Comparison of ENCODE assay signal across 8 mouse cellular contexts in genomic region chr10:17631817-17632216, GRCm38 (mm10).
A peak's percentile ranks its signal among the peaks of the same experiment; 100 is the strongest.
DNase-seq lines count a peak whose midpoint lies in the region; ATAC-seq and TF ChIP-seq lines count a peak whose summit lies in the region.

No protein-coding gene starts in this region.

- intact Hi-C loops in gastrocnemius, adult 2 months (cut with DNase I), result no loop called here

- no peak overlapping the region for H3K27ac ChIP-seq in neural tube, embryonic 11.5 days (ENCODE audit: low read depth, low read length)
- peak overlapping the region; percentile 61; the same call in 1 of the 2 replicates for H3K27ac ChIP-seq in hindbrain, embryonic 14.5 days
- H3K27ac ChIP-seq in gastrocnemius, adult 2 months, result no peak overlapping the region

- no peak overlapping the region for H3K4me3 ChIP-seq in neural tube, embryonic 11.5 days (ENCODE audit: low read depth, low read length)
- H3K4me3 ChIP-seq in hindbrain, embryonic 14.5 days (replicated peaks; ENCODE audit: low read length), result no peak overlapping the region
- H3K4me3 ChIP-seq in gastrocnemius, adult 2 months, result no peak overlapping the region

- H3K4me1 ChIP-seq in neural tube, embryonic 11.5 days (ENCODE audit: control insufficient read depth, insufficient read depth, low read length), result no peaks in the 10 kb centered on the region
- H3K4me1 ChIP-seq in hindbrain, embryonic 14.5 days (replicated peaks; ENCODE audit: control insufficient read depth, insufficient read depth, low read length), result peaks cover 11% of the 10 kb centered on the region

- no peak for TF ChIP-seq CTCF in gastrocnemius, adult 2 months (IDR thresholded peaks at IDR 0.05)

- ATAC-seq in neural tube, embryonic 11.5 days (ENCODE audit: insufficient read depth, low FRiP score, low TSS enrichment), result peak; percentile 58; the same call in 1 of the 2 replicates
- ATAC-seq in hindbrain, embryonic 14.5 days (ENCODE audit: low FRiP score), result peak; percentile 17; the same call in 1 of the 2 replicates
- ATAC-seq in megakaryocyte, adult 5-6 weeks (ENCODE audit: poor library complexity, severe bottlenecking), result no peak

- DNase-seq in neural tube, embryonic 11.5 days (ENCODE audit: low spot score), result peak; percentile 58
- no peak for DNase-seq in neural tube, embryonic 10.5 days (ENCODE audit: extremely low spot score, low spot score)
- peak; percentile 65 for DNase-seq in hindbrain, embryonic 14.5 days (ENCODE audit: low spot score)
- DNase-seq in lung, postnatal 14 days, result peak; percentile 16
- DNase-seq in T-cell, adult 2 months (ENCODE audit: low spot score), result no peak
- DNase-seq in spleen, postnatal 4 days (ENCODE audit: low spot score in 2 of 2), result no peak
- no peak for DNase-seq in gastrocnemius, adult 2 months

- no peaks in the 10 kb centered on the region for H3K9me3 ChIP-seq in neural tube, embryonic 11.5 days (ENCODE audit: control insufficient read depth, low read length)
- no peaks in the 10 kb centered on the region for H3K9me3 ChIP-seq in hindbrain, embryonic 14.5 days (ENCODE audit: control insufficient read depth, low read length)

- H3K36me3 ChIP-seq in neural tube, embryonic 11.5 days (ENCODE audit: control insufficient read depth, insufficient read depth, low read length), result no peaks in the 10 kb centered on the region
- no peaks in the 10 kb centered on the region for H3K36me3 ChIP-seq in hindbrain, embryonic 14.5 days (replicated peaks; ENCODE audit: control insufficient read depth, insufficient read depth)

- no peaks in the 10 kb centered on the region for H3K27me3 ChIP-seq in neural tube, embryonic 11.5 days (ENCODE audit: control insufficient read depth, insufficient read depth, low read length)
- no peaks in the 10 kb centered on the region for H3K27me3 ChIP-seq in hindbrain, embryonic 14.5 days (ENCODE audit: control insufficient read depth, insufficient read depth, low read length)

- no peak overlapping the region for H3K4me2 ChIP-seq in neural tube, embryonic 11.5 days (ENCODE audit: low read depth)
- peak overlapping the region; percentile 26 for H3K4me2 ChIP-seq in hindbrain, embryonic 14.5 days (replicated peaks)

- 30% methylated on average over 5 of the region's 5 CpGs for WGBS in neural tube, embryonic 11.5 days
- WGBS in hindbrain, embryonic 14.5 days, result 14% methylated on average over 5 of the region's 5 CpGs

- H3K9ac ChIP-seq in neural tube, embryonic 11.5 days (ENCODE audit: low read length), result no peak overlapping the region
- no peak overlapping the region for H3K9ac ChIP-seq in hindbrain, embryonic 14.5 days

Comparison
In these comparisons a context has a peak if more than half of its experiments do, and no peak if none do; other contexts are left out.
1. DNase-seq: peak in neural tube, embryonic 11.5 days (single experiment), hindbrain, embryonic 14.5 days (single experiment) and lung, postnatal 14 days (single experiment); none in neural tube, embryonic 10.5 days (single experiment), T-cell, adult 2 months (single experiment), spleen, postnatal 4 days (0 of 2) and gastrocnemius, adult 2 months (single experiment).